In the genomic region with DNA sequence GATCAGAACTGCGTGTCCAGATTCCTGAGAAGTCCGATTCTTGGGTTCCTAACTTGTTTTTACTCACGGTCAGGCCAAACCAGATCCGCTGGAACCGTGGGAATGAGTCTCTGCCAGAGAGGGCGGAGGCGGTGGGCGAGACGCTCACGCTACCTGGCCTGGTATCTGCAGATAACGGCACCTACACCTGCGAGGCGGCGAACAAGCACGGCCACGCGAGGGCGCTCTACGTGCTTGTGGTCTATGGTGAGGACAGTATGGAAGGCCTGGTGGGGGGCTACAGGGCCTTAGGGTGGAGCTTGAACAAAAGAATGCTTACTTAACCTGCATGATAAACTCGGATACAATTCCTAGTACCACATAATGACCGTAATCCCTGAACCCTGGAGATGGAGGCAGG, we compare ENCODE assay signal across 11 mouse cellular contexts. TPM values are rescaled to one million over a fixed set of nuclear protein-coding genes. Genes with fewer than 3 reads are reported as not detected.
DNase-seq lines count a peak whose midpoint lies in the region; TF ChIP-seq lines count a peak whose summit lies in the region.
"Had no signal": no experiment of that assay in that cellular context is flagged by ENCODE, and none has a peak within 500 bp of the region (broad histone marks: within the 10 kb centered on the region; RNA-seq: fewer than 3 reads in every experiment).

No protein-coding gene starts in this region.

- no peak overlapping the region for H3K4me3 ChIP-seq in gastrocnemius, adult 2 months
- H3K4me3 ChIP-seq in thymus, adult 2 months (ENCODE audit: control insufficient read depth, insufficient read depth, low read length) = no peak overlapping the region
- H3K4me3 ChIP-seq: intestine, embryonic 15.5 days had no signal

- H3K4me1 ChIP-seq in thymus, adult 2 months (replicated peaks; ENCODE audit: control insufficient read depth, insufficient read depth, low read length) = 0 out of 2 replicates have a peak, but pooled peaks cover 4% of the 10 kb centered on the region

- no peak for DNase-seq in gastrocnemius, adult 2 months
- DNase-seq in gastrocnemius, postnatal 10 days = no peak
- DNase-seq in thymus, adult 2 months = peak; percentile 48
- no peak for DNase-seq in thymus, postnatal 0 days (ENCODE audit: low spot score)
- peak; percentile 56 for DNase-seq in lung, postnatal 36 days
- no peak for DNase-seq in frontal cortex, postnatal 10 days (ENCODE audit: low spot score in 2 of 2)
- DNase-seq in frontal cortex, adult 2 months (ENCODE audit: extremely low spot score in 1 of 2, low spot score in 1 of 2) = no peak
- DNase-seq in gastrocnemius, postnatal 4 days (ENCODE audit: low spot score in 2 of 2) = no peak

- TF ChIP-seq POLR2A in thymus, adult 2 months (IDR thresholded peaks at IDR 0.05; ENCODE audit: control insufficient read depth, extremely low read depth, insufficient read depth, low read length, poor library complexity) = no peak

- peak; percentile 38; the same call in 1 of the 2 replicates for TF ChIP-seq CTCF in gastrocnemius, adult 2 months (IDR thresholded peaks at IDR 0.05)
- TF ChIP-seq CTCF in thymus, adult 2 months (IDR thresholded peaks at IDR 0.05; ENCODE audit: borderline replicate concordance, control insufficient read depth, extremely low read depth, insufficient read depth, low read length, poor library complexity) = peak; percentile 47; the same call in 1 of the 2 replicates

- H3K36me3 ChIP-seq in thymus, adult 2 months (ENCODE audit: control insufficient read depth, insufficient read depth, low read length) = no peaks in the 10 kb centered on the region
- H3K36me3 ChIP-seq: intestine, embryonic 15.5 days had no signal

- no peak overlapping the region for H3K27ac ChIP-seq in gastrocnemius, adult 2 months
- no peak overlapping the region for H3K27ac ChIP-seq in thymus, adult 2 months (ENCODE audit: control insufficient read depth, insufficient read depth, low read length)
- H3K27ac ChIP-seq: intestine, embryonic 15.5 days had no signal

- intact Hi-C loops in gastrocnemius, adult 2 months (cut with DNase I) = no loop called here

- WGBS in thymus, adult 2 months = 51% methylated on average over 21 of the region's 21 CpGs

- H3K27me3 ChIP-seq in thymus, adult 2 months (ENCODE audit: control insufficient read depth, insufficient read depth, low read length) = peaks cover 9% of the 10 kb centered on the region

RNA-seq across cellular contexts. Expression of a gene that starts 5.3 kb away (rescaled TPM):
- total RNA-seq in gastrocnemius, adult 2 months (2021) = 1 to 10 TPM; 3.5 to 6.5 TPM
- 10 to 100 TPM; 11.4 to 11.6 TPM for total RNA-seq in gastrocnemius, postnatal 10 days (2021)
- 14.4 and 18.7 TPM in 2 replicates for polyA plus RNA-seq in thymus, adult 2 months (2012; rRNA removed)
- polyA plus RNA-seq in thymus, postnatal 0 days (2015; fragmentation: Nextera tagmentation; extraction: Ambion mirVana) = 16.5 and 16.7 TPM in 2 replicates
- polyA plus RNA-seq in frontal cortex, adult 2 months (2012; rRNA removed) = 82.8 and 84.1 TPM in 2 replicates
- 10 to 100 TPM; 12.6 to 15.9 TPM for total RNA-seq in gastrocnemius, postnatal 4 days (2021)

RNA-seq across cellular contexts. Expression of a gene that starts 10.8 kb away (rescaled TPM):
- total RNA-seq in gastrocnemius, adult 2 months (2021) = not detected
- not detected for total RNA-seq in gastrocnemius, postnatal 10 days (2021)
- 0.08 TPM in 1 of 2 replicates, not detected in the other for polyA plus RNA-seq in thymus, adult 2 months (2012; rRNA removed)
- polyA plus RNA-seq in thymus, postnatal 0 days (2015; fragmentation: Nextera tagmentation; extraction: Ambion mirVana) = 0.07 TPM in 1 of 2 replicates, not detected in the other
- not detected in 2 replicates for polyA plus RNA-seq in frontal cortex, adult 2 months (2012; rRNA removed)
- not detected for total RNA-seq in gastrocnemius, postnatal 4 days (2021)
- polyA plus RNA-seq: G1E; liver, embryonic 16.5 days had no signal

RNA-seq across cellular contexts. Expression of a gene that starts 19.7 kb away (rescaled TPM):
- total RNA-seq in gastrocnemius, adult 2 months (2021) = 1 to 10 TPM; 2.4 to 2.8 TPM
- 10 to 100 TPM; 14.7 to 17.4 TPM for total RNA-seq in gastrocnemius, postnatal 10 days (2021)
- polyA plus RNA-seq in thymus, adult 2 months (2012; rRNA removed) = 6.4 and 7.1 TPM in 2 replicates
- 0.71 and 0.83 TPM in 2 replicates for polyA plus RNA-seq in thymus, postnatal 0 days (2015; fragmentation: Nextera tagmentation; extraction: Ambion mirVana)
- polyA plus RNA-seq in frontal cortex, adult 2 months (2012; rRNA removed) = 225 and 258 TPM in 2 replicates
- total RNA-seq in gastrocnemius, postnatal 4 days (2021) = 10 to 100 TPM; 18.6 to 21.3 TPM
- total RNA-seq: G1E had no signal

RNA-seq across cellular contexts. Expression of a gene that starts 29.0 kb away (rescaled TPM):
- total RNA-seq in gastrocnemius, adult 2 months (2021) = 10 to 100 TPM; 11.5 to 16.1 TPM
- total RNA-seq in gastrocnemius, postnatal 10 days (2021) = 10 to 100 TPM; 12.8 to 15.3 TPM
- 34.7 and 36.6 TPM in 2 replicates for polyA plus RNA-seq in thymus, adult 2 months (2012; rRNA removed)
- polyA plus RNA-seq in thymus, postnatal 0 days (2015; fragmentation: Nextera tagmentation; extraction: Ambion mirVana) = 5.5 and 5.7 TPM in 2 replicates
- polyA plus RNA-seq in frontal cortex, adult 2 months (2012; rRNA removed) = 46.3 and 46.7 TPM in 2 replicates
- total RNA-seq in gastrocnemius, postnatal 4 days (2021) = 10 to 100 TPM; 20.5 to 22.0 TPM

RNA-seq across cellular contexts. Expression of a gene that starts 39.2 kb away (rescaled TPM):
- 1 to 10 TPM in 1 of 2 experiments, under 1 TPM in 1; 0.89 to 1.3 TPM for total RNA-seq in gastrocnemius, adult 2 months (2021)
- 1 to 10 TPM; 2.0 to 3.0 TPM for total RNA-seq in gastrocnemius, postnatal 10 days (2021)
- polyA plus RNA-seq in thymus, adult 2 months (2012; rRNA removed) = 7.0 and 9.5 TPM in 2 replicates
- polyA plus RNA-seq in thymus, postnatal 0 days (2015; fragmentation: Nextera tagmentation; extraction: Ambion mirVana) = 3.0 and 3.4 TPM in 2 replicates
- 1.1 and 1.8 TPM in 2 replicates for polyA plus RNA-seq in frontal cortex, adult 2 months (2012; rRNA removed)
- 1 to 10 TPM; 2.5 to 3.7 TPM for total RNA-seq in gastrocnemius, postnatal 4 days (2021)

Comparison
In these comparisons a context has a peak if more than half of its experiments do, and no peak if none do; other contexts are left out.
1. DNase-seq: peak in thymus, adult 2 months (single experiment) and lung, postnatal 36 days (single experiment); none in gastrocnemius, adult 2 months (single experiment), gastrocnemius, postnatal 10 days (single experiment), thymus, postnatal 0 days (single experiment), frontal cortex, postnatal 10 days (0 of 2), frontal cortex, adult 2 months (0 of 2) and gastrocnemius, postnatal 4 days (0 of 2).
2. RNA of a gene that starts 19.7 kb away (total RNA-seq): 18.6 to 21.3 TPM in gastrocnemius, postnatal 4 days and 14.7 to 17.4 TPM in gastrocnemius, postnatal 10 days; 2.4 to 2.8 TPM in gastrocnemius, adult 2 months; every median in the first group is over 4 times any median in the second.